Mouse (Mus musculus) mouse embryonic stem cell (cell line): ENCODE measurements around the gene Sema3c.
"Not testable (repeated sequence)": the region's sequence is repeated elsewhere in the genome, so short reads cannot be mapped to it uniquely, and the experiment has no call there.

Experiments
- in situ Hi-C, 2 experiments: fragments of 300-500 bp; cut with MboI; formaldehyde crosslinking; loops; 1 replicate in 1 of 2; 3 replicates in 1 of 2; pipeline ENCODE4 v1.14.3; 2019 to 2020; ENCODE audit warnings: low sequenced_read_pairs in 2 of 2, low pct_unique_long_range_greater_than_20kb in 1 of 2, mixed read lengths in 1 of 2; ENCODE audit not compliant: unreplicated experiment in 1 of 2

Sema3c gene

DNA sequence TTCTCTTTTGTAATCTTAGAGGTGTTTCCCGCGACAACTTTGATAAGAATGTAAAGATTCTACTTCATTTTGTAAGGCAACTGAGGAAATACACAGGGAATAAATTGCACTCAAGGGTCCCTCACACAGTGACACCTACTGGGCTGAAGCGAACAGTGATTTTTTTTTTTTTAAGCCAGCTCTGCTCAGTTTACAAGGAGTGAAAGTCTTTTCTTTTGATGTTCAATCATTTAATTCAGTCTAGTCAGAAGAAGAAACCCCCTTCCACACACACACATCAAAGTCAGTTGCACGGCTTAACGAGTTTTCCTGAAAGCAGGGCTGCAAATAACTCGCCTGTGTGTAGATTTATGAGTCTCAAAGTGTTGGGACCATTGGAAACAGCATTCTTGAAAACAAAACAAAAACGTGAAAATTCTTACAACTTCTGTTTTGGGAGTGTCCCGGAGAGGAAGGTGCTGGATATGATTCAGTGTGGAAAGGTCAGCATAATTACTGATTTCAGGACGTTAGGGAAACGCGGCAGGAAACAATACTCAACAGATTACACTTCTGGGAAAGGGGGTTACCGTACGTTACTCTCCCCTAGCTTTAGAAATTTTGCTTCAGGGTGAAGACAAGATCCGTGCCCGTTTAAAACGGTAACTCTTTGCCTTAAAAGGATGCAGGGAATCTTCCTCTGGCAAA lies at the start of gene Sema3c:
Gene Sema3c (plus strand): TSS at position 588 of the 687 bp plus-strand sequence.
- in situ Hi-C loops, result no loop called here

DNA sequence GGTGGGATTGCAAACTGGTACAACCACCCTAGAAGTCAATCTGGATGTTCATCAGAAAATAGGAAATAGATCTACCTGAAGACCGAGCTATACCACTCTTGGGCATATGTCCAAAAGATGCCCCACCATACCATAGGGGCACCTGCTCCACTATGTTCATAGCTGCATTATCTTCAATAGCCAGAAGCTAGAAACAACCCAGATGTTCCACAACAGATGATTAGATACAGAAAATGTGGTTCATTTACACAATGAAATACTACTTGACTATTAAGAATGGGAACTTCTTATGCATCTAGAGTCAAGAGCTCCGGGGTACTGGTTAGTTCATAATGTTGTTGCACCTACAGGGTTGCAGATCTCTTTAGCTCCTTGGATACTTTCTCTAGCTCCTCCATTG lies 42.9 kb upstream of the Sema3c start:
- in situ Hi-C loops, result not testable (repeated sequence)

DNA sequence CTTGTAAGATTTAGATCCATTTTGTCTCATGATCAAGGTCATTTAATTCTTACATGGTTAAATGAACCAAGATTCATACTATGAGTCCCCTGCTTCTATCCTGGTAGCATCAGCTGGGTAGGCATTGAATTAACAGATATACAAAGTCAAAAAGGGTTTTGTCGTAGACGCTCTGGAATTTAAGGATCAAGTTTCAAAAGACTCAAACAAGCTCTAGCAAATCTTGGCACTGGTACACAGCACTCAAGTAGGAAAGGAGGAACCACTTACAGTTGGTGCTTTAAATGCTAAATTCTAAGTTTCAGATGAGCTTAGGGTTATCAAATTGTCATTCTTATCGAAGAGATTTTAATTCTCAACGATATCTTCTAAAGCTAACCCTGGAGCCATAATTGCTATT lies 30.9 kb upstream of the Sema3c start:
- in situ Hi-C loops, result no loop called here

DNA sequence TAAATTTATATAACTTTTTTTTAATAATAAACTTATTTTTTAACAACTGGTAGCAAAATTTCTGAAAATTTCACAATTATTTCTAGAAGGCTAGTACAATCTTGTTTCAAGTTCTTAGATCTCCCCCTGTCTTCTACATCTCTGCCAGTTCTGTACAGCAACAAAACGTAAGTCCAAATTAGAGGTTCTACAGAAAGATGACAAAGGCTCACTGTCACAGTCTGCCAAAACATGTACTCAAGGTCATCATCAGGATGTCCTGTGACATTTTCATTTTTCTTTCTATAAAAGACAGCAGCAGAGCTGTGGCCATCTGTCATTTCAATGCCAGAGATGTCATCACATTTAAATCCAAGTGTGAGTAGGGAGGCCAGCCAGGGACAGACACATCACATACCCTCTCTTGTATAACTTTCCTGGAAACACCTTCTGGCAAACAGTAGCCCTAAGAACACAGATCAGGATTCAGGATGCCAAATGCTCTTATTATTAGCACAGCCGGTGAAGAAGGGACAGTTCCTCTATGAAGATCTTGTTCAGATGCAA lies 29.1 kb upstream of the Sema3c start:
- in situ Hi-C loops, result no loop called here

DNA sequence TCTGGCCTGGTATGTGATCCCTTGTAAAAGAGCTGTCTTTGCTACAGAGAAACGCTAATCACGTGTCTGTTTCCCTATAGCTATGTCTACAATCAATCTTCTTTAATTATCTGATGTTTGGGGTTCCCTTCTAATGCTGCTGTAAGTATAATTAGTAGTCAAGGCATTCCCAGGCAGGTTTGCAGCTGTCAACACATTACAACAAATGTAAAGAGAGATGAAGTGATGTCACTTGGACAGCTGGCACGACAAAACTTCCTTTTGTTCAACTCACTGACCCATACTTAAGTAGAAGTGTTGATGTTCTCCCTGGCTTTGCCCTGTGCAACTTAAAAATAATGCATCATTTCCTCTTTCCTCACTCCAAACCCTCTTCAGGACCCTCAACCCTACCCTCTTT lies 22.4 kb upstream of the Sema3c start:
- in situ Hi-C loops, result no loop called here

DNA sequence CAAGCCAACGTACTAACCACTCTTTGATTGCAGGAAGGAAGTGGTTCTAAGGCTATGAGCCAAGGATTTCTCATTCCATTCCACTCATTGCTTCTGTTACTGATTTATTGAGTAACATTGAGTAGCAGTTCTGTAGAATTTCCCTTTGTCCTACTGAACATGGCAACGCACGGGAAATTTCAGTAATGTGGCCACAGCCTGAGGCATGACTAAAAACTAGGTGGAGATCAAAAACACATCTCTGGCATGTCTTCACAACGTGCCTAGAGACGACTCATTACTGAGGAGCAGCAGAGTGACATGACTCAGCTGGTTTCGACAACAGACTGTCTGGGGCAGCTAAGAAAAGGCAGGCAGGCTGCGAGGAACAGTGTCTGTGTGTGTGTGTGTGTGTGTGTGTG lies 18.0 kb upstream of the Sema3c start:
- in situ Hi-C loops, result no loop called here

DNA sequence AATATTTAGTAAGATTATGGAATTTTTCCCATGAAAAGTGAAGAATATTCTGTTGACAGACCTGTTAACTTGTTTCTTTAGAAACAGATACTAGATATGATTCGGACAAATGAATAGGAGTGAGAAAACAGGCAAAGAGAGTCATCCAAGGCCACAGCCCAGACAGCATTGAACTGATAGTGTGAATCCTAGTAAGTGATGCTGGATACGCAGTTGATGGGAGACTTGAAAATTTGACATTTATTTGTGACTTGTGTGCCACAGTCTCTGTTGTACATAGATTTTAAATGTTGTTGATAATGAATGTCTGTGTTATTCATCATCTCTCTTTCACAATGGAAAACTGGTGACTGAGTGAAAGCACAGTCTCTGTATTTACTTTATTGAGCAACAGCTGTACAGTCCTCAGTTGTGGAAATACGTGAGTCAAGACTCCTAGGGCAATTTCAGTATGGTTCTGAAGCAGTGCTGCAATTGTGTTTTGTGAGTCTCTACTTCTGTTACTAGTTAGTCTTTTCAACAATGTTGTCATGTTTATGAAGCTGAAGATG lies 17.3 kb upstream of the Sema3c start:
- in situ Hi-C loops, result no loop called here

DNA sequence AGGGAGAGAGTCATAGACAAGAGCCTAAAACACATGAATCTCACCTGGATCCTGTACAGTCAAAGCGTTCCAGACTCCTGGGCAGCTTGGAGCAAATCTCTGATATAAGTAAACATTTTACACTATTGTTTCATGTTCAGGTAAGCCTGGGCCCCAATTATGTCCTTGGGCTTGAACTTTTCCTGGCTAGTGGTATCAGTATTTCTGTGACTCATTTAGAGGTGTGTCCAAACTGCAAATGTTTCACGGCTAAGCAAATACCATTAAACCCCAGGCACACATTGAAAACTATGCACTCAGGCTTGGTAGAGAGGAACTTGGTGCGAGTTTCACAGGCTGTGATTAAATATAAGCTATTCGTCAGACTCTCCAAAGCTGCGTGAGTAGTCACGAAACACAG lies 2.5 kb upstream of the Sema3c start:
- in situ Hi-C loops, result no loop called here

DNA sequence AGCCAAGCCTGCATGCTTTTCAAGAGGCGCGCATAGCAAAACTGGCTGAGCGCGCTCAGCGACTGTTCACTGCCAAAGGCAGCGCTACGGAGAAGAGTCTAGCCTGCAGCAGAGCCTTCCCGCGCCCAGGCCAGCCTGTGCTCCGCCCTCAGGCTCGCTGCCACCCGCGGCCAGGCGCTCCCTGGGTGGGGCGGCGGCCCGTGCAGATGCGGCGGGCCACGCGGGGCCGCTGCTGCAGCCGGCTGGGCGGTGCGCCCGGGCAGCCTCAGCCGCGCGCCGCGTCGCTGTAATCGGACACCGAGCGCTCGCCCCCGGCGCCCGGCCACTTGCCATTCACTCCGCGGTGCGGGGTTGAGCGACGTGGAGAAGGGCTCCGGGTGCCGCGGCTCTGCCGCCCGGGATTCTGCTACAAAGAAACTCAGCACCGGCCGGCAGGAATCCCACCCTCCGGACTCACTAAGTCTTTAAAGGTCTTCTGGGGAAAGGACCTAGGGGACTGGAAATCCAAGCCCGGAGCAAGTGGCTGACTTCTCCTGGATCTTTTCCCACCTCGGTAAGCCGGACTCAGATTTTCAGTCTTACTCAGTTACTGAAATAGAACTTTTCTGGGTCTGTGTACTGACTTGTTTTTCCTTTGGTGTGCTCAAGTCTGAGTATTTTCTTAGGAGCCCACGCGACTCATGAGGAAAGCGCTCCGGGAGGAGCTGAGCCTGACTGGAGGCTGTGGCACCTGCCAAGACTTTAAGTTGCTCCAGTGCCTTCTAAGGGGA lies 517 bp downstream of the Sema3c start:
- in situ Hi-C loops, result no loop called here

DNA sequence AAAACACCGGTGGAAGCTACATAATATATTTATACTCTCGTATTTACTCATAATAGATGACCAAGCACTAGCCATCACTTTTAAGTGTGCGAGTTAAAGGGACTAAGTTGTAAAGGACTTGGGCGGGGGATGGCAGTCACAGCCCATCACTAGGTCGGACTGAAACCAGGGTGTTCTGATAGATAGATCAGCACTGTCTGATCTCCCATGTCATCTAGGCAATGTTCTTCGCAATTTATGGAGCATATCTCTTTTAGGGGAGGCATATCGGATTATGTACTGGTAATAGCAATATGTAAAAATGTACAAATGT lies 1.1 kb downstream of the Sema3c start:
- in situ Hi-C loops, result no loop called here

DNA sequence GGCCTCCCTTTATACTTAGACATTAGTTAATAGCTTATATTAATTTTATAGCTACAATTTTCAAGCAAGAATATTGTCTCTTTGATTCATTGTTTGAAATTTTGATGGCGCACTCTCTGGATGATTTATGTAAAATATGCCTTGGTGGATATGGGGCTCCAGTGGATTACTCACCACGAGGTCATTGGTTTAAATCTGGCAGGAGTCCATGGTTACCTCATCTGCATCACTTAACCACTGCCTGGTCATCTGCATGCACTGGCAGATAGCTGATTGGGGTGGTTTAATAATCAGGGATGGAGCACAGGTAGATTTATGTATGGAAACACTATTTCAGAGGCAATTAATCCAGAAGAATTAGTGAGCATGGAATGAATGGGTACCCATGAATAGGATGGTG lies 2.0 kb downstream of the Sema3c start:
- in situ Hi-C loops, result no loop called here

DNA sequence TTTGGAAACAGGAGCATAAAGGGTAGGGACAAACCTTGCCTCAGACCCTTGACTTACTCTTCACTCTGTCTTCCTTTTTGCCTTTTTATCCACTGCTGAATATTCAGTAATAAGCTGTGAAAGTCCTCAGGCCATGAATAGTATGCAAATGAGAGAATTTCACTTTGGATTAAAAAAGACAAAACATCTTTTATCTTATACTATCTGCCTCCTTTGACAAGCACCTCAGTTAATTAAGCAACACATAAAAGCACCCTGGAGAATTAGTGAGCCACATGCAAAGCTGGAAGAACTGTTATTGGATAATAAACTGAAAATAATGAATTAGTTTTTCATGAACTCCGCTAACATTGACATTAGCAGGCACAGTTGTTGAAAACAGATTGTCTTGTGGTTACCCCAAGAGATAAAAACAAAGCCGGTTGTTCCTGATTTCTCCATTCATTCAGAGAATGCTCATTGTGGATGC lies 8.0 kb downstream of the Sema3c start:
- in situ Hi-C loops, result no loop called here

DNA sequence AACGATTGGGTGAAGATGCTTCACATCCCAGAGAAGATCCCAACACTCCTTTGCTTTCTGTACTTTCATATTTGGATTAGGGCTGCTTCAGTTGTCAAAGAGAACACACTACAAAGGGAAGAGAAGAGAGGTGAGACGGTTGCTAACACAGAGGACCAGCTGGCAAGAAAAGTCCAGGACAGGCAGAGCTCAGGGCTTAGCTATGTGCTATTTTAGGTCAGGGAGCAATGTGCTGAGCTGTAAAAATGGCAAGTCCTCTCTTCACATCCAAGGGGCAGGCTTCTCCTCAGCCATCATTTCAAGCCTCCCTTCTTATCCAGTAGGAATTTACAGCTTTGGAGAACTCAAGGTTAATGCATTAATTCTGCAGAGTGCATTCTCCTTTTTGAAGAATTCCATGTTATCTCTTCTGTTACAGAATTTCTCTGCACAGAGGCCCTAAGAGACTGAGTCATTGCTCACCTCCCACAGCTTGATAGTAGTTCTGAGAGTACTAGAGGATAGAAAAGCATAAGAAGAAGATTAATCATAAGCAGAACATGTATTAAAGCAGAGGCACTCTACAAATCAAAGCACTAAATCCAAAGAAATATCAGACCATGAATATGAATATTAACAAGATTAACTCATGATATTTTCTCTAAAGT lies 10.3 kb downstream of the Sema3c start:
- in situ Hi-C loops, result no loop called here

DNA sequence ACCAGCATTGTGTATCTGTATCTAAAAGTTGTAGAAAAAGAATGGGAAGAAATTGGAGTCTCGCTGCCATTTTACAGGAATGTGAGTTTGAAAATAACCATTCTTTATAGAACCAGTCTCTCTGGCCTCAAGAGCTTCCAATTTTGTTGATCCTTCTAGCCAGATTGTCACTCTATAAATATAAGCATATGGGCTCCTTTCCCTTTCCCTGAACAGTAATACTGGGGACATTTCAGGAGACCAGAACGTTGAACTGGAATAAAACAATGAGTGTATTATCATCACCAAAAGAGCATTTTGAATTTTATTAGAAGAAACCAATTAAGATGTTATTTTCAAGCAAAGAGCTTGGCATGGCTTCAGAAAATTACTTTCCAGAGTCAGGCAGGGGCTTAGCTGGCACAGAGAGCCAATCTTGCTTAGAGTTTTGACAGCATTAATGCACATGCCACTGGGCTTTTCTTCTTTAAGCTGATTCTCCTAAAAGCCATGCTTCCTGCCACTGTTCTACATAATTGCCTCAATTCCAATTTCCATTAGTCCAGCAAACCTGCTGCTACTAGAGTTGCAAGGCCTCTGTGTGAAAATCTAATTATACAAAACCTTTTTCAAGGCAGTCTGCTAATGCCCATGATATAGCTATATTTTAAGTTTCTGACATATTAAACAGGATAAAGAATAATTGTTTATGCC lies 12.6 kb downstream of the Sema3c start:
- in situ Hi-C loops, result no loop called here

DNA sequence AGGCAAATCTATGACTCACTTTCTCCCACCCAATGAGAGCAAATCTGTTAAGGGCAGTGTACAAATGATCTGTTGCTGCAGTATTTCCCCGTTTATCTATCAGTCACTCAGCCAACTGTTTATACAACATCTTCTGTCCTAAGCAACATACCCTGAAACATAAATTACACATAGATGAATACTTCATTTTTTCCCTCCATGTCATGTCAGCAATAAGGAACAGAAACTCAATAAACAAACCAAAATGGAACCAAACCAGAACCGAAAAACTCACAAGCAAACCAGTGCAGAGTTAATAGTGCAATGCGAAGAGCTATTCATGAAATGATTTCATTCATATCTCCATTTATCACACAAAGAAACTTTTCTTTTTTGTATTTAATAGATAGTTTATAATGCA lies 17.8 kb downstream of the Sema3c start:
- in situ Hi-C loops, result no loop called here

DNA sequence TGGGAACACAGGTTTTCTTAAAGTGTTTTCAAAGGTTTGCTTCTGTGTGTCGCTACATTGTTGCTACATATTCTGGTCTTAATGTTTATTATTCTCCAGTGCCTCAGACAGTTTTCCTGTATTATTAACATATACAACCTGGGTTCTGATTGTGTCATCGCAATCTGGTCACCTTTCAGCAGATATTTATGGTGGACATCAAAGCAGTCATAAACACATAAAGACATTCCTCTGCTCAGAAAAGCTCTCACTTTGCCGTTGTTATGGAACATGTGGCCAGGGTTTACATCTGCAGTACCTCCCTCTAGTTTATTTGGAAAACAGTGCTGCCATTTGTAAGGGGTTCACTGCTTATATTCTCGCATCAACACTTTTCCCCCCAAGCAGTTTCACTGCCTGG lies 27.6 kb downstream of the Sema3c start:
- in situ Hi-C loops, result no loop called here

DNA sequence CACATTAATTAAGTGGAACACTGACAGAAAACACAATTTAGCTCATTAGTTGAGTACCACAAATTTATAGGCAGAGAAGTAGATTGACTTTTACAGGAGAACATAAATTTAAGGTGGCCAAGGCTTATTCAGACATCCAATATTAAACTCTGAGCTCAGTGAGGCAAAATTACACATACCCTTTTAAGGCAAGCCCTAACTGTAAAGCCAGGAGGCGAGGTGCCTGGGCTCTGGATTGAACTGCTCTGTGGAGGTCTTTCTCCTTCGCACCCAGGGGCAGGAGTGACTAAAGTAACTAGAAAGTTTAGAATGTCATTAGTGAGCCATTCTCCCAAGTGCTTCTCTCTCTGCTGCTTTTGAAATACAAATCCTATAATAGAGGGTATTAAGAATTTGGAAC lies 46.5 kb downstream of the Sema3c start:
- in situ Hi-C loops, result no loop called here

DNA sequence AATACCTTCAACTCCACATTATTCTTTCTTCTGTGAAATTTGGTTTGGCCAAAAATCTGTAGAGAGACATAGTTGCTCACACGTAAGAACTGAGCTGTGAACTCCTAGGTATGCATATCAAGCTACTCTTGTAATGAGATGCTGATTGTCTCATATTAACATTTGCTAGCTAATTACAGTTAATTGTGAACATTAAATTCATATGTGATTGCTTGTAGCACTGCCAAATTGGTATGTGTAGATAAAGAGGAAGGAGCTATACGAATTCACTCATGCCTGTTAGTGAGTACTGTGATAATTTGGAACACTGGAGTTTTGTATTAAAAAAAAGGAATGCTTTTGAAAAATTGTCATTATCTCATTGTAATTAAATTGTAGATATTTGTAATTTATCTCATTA lies 48.5 kb downstream of the Sema3c start:
- in situ Hi-C loops, result no loop called here

DNA sequence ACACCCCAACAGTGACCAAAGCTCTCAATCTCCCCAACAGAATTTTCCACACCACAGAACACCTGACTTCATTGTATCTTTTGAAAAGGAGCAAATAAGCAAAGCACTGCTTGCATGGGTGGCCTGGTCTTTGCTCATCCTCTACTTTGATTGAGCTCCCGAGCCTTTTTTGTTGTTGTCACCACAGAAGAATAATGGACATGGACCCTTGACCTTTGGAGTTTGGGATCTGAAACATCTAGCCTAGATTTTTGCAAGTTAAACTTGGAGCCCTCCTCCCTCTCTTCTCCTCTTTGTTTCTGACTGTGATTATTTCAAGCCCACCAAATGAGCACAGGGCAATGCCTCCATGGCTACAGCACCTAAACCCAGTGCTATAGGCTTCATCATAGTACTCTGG lies 54.5 kb downstream of the Sema3c start:
- in situ Hi-C loops, result no loop called here
